Mouse (Mus musculus): ENCODE measurements around the gene Galnt9.

Gene Galnt9

DNA sequence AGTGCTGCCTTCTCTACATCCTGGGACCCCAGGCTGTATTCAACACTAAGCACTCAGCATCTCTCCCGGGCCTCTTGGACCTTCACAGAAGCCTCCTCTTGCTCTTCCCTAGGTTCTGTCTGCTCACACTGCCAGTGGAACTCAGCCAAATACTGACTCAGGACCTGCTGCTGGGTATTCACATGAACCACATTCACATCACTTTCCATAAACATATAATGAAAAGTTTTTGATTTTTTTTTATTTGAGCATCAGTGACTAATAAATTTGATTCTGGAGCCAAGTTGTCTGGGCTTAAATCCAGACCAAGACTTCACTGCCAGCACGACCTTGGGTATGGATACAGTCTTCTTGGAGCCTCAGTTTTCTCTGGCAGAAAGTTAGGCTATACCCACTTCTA, 3.2 kb upstream of the Galnt9 start:
- no peak for DNase-seq

GRCm38 (mm10) chr5:110541456-110541855, 2.7 kb upstream of the Galnt9 start:
- DNase-seq: no peak

DNA sequence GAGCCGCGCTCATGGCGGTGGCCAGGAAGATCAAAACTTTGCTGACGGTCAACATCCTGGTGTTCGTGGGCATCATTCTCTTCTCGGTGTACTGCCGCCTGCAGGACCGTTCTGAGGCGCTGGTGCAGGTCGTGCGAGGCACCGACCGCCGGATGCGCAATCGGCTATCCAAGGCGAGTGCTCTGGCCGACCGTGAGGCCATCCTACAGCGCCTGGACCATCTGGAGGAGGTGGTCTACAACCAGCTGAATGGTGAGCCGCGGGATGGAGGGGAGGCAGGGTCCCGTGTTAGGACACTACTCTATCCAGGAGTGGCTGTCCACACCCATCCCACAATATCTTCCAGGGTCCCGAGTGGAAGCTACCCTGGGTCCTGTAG, 525 bp downstream of the Galnt9 start:
- DNase-seq: no peak

DNA sequence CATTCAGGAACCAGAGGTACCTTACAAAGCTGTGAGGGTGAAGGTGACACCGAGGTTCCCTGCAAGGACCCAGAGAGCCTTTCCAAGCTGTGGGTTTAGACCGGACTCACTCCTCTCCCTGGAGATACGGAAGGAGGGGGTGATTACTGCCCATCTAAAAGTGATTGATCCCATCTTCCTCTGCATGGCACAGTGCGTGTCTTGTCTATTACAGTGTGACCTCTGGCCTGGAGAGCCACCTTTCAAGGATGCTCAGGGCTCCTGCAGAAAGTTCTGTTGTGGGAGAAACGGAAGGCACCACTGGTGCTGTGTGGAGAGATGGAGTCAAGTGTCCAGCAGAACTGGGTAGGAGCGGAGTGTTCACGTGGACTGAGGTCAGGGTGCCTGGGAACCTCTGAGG, 1.2 kb downstream of the Galnt9 start:
- DNase-seq: no peak

DNA sequence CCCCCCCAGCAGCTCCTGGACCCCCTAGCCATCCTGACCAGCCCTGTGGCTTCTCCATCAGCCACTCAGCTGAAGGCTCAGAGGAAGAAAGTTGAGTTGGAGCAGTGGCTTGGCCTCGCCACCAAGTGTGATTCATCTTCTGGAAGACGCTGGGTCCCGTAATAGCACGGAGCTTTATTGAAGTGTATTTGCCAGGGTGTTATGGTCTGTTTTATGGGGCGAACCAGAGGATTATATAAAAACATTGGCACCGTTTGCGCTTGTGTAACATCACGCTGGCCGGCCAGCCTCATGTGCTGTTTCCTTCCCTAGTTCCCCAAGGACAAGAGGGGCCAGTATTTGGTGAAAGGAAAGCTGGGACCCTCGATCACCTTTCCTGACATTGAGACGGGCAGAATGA, 2.0 kb downstream of the Galnt9 start:
- no peak for DNase-seq

DNA sequence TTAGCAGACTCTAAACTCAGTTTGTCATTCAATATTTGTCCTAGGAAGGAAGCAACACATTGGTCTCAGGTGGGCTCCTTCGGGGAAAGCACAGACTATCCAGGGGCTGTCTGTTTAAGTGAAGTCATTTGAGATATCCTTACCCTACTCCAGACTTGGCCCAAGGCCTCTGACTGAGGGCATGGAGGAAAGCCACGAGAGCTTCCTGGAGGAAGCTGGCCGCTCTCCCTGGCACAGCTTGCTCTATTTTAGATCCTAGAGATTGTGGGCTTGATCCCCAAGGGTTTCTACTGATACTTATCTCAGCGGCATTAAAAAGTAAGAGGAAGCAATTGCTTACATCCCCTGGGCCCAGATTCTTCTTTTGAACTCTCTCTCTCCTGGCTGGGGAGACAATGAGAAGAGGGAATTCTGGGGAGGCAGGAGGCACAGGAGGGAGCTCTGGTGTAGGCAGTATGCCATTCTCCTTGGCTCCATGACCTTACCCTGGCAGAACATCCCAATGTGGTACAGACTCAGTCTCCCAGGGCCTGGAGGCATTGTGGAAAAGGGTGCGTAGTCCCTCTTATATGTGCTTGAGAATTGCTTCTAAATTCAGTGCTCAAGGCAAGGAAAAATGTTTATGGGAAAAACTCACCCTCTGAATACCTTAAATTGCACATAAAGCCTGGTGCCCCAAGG, 2.7 kb downstream of the Galnt9 start:
- DNase-seq: no peak

DNA sequence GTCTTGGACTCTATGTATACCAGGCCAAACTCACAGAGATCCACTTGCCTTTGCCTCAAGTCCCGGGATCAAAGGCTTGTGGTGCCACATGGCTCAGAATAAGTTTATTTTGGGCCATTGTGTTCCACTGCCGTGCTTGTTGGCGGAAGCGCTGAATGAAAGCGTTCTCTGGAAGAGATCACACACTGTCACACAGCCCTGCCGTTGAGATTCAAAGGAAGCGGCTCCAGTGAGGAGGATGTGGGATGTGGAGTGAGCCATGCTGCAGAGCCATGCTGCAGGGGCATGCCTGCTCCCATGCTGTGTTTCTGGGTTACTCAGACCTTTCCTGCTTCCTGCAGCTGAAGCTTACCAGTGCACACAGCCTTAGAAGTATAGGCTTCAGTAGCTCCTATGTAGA, 4.3 kb downstream of the Galnt9 start:
- DNase-seq: no peak

GRCm38 (mm10) chr5:110550189-110550588, 6.0 kb downstream of the Galnt9 start:
- no peak for DNase-seq

GRCm38 (mm10) chr5:110550841-110551240, 6.7 kb downstream of the Galnt9 start:
- DNase-seq: no peak

- DNase-seq: no peak
These were observed 7.8 kb downstream of the Galnt9 start for GRCm38 (mm10) chr5:110552005-110552404.

DNA sequence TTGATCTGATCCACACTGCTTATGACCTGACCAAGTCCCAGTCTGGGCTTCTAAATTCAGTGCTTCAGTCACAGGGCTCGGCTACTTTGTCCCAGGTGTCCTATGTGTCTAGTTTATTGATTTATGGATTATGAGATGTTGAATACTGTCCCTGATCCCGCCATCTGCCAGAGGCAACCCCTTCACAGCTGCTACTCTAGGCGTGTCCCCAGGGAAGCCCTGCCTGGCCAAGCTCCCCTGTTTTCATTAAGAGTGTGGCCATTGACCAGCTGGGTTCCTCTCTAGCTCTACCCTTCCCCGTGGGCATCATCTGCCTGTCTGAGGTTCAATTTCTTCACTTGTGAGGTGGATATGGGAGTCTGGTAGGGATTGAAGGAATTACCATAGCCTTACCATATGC, 9.2 kb downstream of the Galnt9 start:
- DNase-seq: no peak

- no peak for DNase-seq
These were observed 11.0 kb downstream of the Galnt9 start for GRCm38 (mm10) chr5:110555198-110555597.

GRCm38 (mm10) chr5:110558368-110558767, 14.2 kb downstream of the Galnt9 start:
- peak; percentile 96 for DNase-seq

DNA sequence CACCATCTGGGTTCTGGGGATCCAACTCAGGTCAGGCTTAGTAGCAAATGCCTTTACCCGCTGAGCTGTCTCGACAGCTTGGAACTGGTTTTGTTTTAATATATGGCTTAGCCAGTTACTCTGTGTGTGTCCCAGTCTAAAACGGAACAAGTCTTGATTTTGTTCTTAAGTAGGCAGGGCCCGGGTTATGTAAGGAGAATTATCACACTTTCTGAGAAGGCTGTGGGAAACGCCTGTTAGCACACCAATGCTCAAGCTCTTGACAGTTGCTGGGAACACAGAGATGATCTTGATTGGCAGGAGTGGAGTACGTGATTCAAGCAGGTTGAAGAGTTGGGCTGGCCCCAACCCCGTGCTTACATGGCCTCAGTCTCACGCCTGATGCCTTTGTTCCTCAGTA, 15.5 kb downstream of the Galnt9 start:
- DNase-seq: no peak

DNA sequence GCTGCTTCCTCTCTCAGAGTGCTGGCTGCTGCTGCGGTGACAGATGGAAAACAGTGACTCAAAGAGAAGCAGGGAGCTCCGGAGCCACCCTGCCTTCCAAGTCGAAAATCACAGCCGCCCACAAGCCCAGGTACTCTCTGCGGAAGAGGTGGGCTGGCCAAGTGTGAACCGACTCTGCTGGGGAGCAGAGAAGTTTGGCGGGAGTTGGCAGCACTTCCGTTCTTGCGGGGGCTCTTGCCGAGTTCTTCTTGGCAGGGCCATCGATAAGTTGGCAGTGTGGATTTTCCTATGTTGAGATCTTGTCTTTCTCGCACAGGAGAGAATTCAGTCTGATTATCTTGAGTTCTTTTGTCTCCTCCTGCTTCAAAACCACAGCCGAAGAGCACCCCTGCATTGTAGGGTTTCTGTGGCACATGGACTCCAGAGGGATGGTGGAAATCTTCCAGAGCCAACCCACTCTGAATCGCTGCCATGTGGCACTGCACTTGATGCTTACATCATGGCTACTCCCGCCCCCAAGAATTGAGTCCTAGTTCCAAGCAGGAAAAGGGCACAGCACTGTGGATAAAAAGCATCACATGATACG, 18.7 kb downstream of the Galnt9 start:
- DNase-seq: no peak

DNA sequence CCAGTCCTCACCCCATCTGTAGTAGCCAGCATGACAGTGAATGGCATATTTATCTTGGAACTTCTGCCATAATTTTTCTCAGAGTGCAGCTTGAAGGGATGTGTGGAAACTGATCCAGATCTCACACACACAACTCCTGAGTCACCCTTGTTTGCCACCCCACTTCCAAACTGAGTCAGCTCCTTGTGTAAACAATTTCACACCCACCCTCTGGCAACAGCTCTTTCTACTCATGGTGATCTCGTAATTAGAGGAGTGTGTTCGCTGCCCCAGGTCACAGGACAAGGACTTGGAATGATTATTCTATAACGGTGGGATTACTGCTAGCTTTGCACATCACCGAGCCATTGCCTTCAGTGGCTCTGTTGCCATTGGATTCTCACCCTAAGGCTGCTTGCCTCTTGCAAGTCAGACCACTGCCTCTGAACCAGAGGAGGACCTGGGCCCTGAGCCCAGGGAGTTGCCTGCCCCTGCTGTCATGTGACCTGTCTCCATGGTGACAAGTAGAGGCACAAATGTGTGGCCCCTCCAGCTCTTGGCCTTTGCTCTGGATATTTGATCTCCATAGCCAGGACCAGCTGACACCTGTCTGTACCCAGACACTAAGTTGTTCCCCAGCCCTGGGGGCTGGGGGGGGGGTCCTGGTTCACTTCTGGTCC, 21.0 kb downstream of the Galnt9 start:
- DNase-seq: no peak

DNA sequence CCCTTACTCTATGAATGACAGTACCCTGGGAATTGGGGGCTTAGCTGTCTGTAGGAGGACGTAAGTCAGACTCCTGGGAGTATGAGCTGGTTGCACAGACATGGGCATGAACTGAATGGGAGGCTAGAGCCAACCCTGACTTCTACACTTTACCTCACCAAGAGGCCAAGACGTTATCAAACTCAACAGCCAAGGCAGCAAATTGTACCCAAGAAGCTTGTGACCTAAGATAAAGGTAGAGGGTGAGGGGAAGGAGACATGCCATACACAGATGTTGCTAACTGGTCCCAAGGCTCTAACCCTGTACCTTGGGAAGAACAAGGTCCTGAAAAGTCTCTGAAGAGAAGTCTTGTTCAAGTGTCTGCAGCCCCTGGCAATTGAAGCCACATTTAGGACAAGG, 23.4 kb downstream of the Galnt9 start:
- no peak for DNase-seq

DNA sequence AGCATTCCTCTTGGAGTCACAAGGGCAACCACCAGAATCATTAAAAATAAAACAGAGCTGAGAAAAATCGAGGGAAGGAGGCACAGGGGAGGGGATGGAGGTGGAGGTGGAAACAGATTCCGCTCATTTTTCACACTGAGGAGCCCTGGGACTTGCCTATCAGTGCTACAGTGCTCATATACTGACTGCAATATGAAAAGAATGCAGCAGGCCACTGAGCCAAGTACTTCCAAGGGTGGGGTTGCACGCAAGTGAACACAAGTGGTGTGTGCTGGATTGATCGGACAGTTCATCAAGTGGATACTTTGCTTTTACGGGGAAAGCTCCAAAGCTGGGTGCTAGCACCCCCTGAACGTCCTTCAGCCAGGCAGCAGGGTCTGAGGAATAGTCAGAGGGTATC, 30.7 kb downstream of the Galnt9 start:
- DNase-seq: no peak

DNA sequence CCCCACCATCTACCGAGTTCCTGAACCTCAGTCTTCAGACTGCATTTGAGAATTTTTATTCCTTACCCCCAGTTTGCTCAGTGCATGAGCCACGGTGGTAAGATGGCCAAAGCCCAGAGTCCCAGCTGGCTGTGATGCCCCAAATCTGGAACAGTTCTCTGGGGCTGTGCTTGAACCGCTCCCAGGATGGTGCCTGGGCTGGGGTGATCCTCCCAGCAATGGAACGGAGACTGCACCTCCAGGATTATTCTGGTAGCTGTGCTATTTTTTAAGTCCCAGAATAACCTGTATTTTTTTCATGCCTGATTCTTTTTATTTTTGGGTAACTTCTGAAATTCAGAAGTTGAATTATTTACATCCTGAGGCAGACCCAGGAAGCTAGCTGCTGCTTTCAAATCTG, 35.1 kb downstream of the Galnt9 start:
- no peak for DNase-seq

- no peak for DNase-seq
These were observed 36.5 kb downstream of the Galnt9 start for GRCm38 (mm10) chr5:110580569-110581239.

GRCm38 (mm10) chr5:110582647-110583538, 38.7 kb downstream of the Galnt9 start:
- DNase-seq: no peak

- no peak for DNase-seq
These were observed 43.3 kb downstream of the Galnt9 start for GRCm38 (mm10) chr5:110587467-110587866.

GRCm38 (mm10) chr5:110589833-110590232, 45.7 kb downstream of the Galnt9 start:
- no peak for DNase-seq
